22 mouse cellular contexts compared by ENCODE assay signal in genomic region chr3:24106391-24106790, GRCm38 (mm10).
DNase-seq lines count a peak whose midpoint lies in the region; ATAC-seq and TF ChIP-seq lines count a peak whose summit lies in the region.
"Had no signal": no experiment of that assay in that cellular context is flagged by ENCODE, and none has a peak within 500 bp of the region (broad histone marks: within the 10 kb centered on the region; RNA-seq: fewer than 3 reads in every experiment).

No protein-coding gene starts in this region.

- H3K4me3 ChIP-seq in liver, adult 2 months (ENCODE audit: insufficient read depth, low read depth, low read length) = no peak overlapping the region
- H3K4me3 ChIP-seq in liver, embryonic 11.5 days (ENCODE audit: low read depth, low read length) = no peak overlapping the region
- no peak overlapping the region for H3K4me3 ChIP-seq in midbrain, embryonic 11.5 days (ENCODE audit: low read depth, low read length)
- H3K4me3 ChIP-seq in midbrain, postnatal 0 days (ENCODE audit: low read depth, low read length) = no peak overlapping the region
- H3K4me3 ChIP-seq: embryonic facial prominence, embryonic 13.5 days; embryonic facial prominence, embryonic 15.5 days; erythroblast, embryonic 14.5 days; forebrain, embryonic 10.5 days; forebrain, embryonic 12.5 days had no signal

- peaks cover 6% of the 10 kb centered on the region for H3K4me1 ChIP-seq in liver, adult 2 months (ENCODE audit: control insufficient read depth, insufficient read depth, low read length)
- H3K4me1 ChIP-seq in liver, embryonic 11.5 days (replicated peaks; ENCODE audit: control insufficient read depth, insufficient read depth, low read length) = no peaks in the 10 kb centered on the region
- H3K4me1 ChIP-seq in midbrain, embryonic 11.5 days (ENCODE audit: control insufficient read depth, insufficient read depth, low read length) = no peaks in the 10 kb centered on the region
- H3K4me1 ChIP-seq in midbrain, postnatal 0 days (ENCODE audit: insufficient read depth, low read length) = no peaks in the 10 kb centered on the region
- H3K4me1 ChIP-seq: embryonic facial prominence, embryonic 13.5 days; embryonic facial prominence, embryonic 15.5 days; forebrain, embryonic 10.5 days; forebrain, embryonic 12.5 days had no signal

- no peak for TF ChIP-seq CTCF in liver, adult 2 months (IDR thresholded peaks at IDR 0.05; ENCODE audit: low read depth, low read length)
- TF ChIP-seq CTCF in midbrain, postnatal 0 days (IDR thresholded peaks at IDR 0.05) = no peak

- H3K4me2 ChIP-seq in liver, embryonic 11.5 days = no peak overlapping the region
- H3K4me2 ChIP-seq in midbrain, embryonic 11.5 days = no peak overlapping the region
- no peak overlapping the region for H3K4me2 ChIP-seq in midbrain, postnatal 0 days (ENCODE audit: low read depth, low read length, poor library complexity, severe bottlenecking)
- H3K4me2 ChIP-seq: embryonic facial prominence, embryonic 13.5 days; embryonic facial prominence, embryonic 15.5 days; forebrain, embryonic 12.5 days had no signal

- H3K27me3 ChIP-seq in liver, adult 2 months (ENCODE audit: control insufficient read depth, insufficient read depth, low read length) = no peaks in the 10 kb centered on the region
- H3K27me3 ChIP-seq in liver, embryonic 11.5 days (replicated peaks; ENCODE audit: control insufficient read depth, insufficient read depth, low read length) = no peaks in the 10 kb centered on the region
- H3K27me3 ChIP-seq in midbrain, embryonic 11.5 days (ENCODE audit: control insufficient read depth, insufficient read depth, low read length) = no peaks in the 10 kb centered on the region
- H3K27me3 ChIP-seq in midbrain, postnatal 0 days (ENCODE audit: insufficient read depth, low read length) = no peaks in the 10 kb centered on the region
- H3K27me3 ChIP-seq: embryonic facial prominence, embryonic 13.5 days; embryonic facial prominence, embryonic 15.5 days; forebrain, embryonic 12.5 days had no signal

- H3K27ac ChIP-seq in liver, adult 2 months (replicated peaks; ENCODE audit: insufficient read depth, low read depth, low read length) = no peak overlapping the region
- no peak overlapping the region for H3K27ac ChIP-seq in liver, embryonic 11.5 days (ENCODE audit: low read depth, low read length)
- no peak overlapping the region for H3K27ac ChIP-seq in midbrain, embryonic 11.5 days (ENCODE audit: low read depth, low read length)
- H3K27ac ChIP-seq in midbrain, postnatal 0 days (ENCODE audit: low read depth, low read length) = no peak overlapping the region
- H3K27ac ChIP-seq: embryonic facial prominence, embryonic 13.5 days; embryonic facial prominence, embryonic 15.5 days; forebrain, embryonic 10.5 days; forebrain, embryonic 12.5 days had no signal

- TF ChIP-seq POLR2A in liver, adult 2 months (IDR thresholded peaks at IDR 0.05; ENCODE audit: extremely low read depth, insufficient read depth, low read length) = no peak

- no peak for ATAC-seq in liver, embryonic 11.5 days (replicated peaks; ENCODE audit: low FRiP score)
- ATAC-seq in midbrain, embryonic 11.5 days (ENCODE audit: low FRiP score) = no peak
- ATAC-seq in midbrain, postnatal 0 days (ENCODE audit: low FRiP score) = no peak
- ATAC-seq: forebrain, embryonic 14.5 days; forebrain, embryonic 16.5 days had no signal

- no peaks in the 10 kb centered on the region for H3K79me2 ChIP-seq in liver, adult 2 months (ENCODE audit: control insufficient read depth, insufficient read depth, low read length)

- WGBS in liver, adult 2 months = 55% methylated on average over 1 of the region's 1 CpGs
- 80% methylated on average over 1 of the region's 1 CpGs for WGBS in liver, embryonic 11.5 days
- 91% methylated on average over 1 of the region's 1 CpGs for WGBS in midbrain, embryonic 11.5 days
- WGBS in midbrain, postnatal 0 days = 96% methylated on average over 1 of the region's 1 CpGs

- no peak overlapping the region for H3K9ac ChIP-seq in liver, adult 2 months (ENCODE audit: low read depth, low read length)
- H3K9ac ChIP-seq in liver, embryonic 11.5 days (ENCODE audit: low read depth, low read length) = no peak overlapping the region
- no peak overlapping the region for H3K9ac ChIP-seq in midbrain, embryonic 11.5 days (ENCODE audit: low read length)
- H3K9ac ChIP-seq in midbrain, postnatal 0 days (replicated peaks; ENCODE audit: low read length, poor library complexity, severe bottlenecking) = no peak overlapping the region
- H3K9ac ChIP-seq: embryonic facial prominence, embryonic 13.5 days; embryonic facial prominence, embryonic 15.5 days; forebrain, embryonic 12.5 days had no signal

- DNase-seq in liver, adult 2 months (ENCODE audit: extremely low read depth, low read depth, low spot score) = peak; percentile 77
- no peak for DNase-seq in liver, embryonic 11.5 days (ENCODE audit: low spot score)
- peak; percentile 59 for DNase-seq in midbrain, embryonic 11.5 days (ENCODE audit: low spot score, missing footprints)
- DNase-seq in midbrain, postnatal 0 days (ENCODE audit: low spot score) = no peak
- no peak for DNase-seq in thymus, adult 18-20 months
- DNase-seq: adrenal gland, adult 2 months; adrenal gland, postnatal 10 days; adrenal gland, postnatal 25 days; cerebellum, adult 11 months; cerebellum, adult 18-20 months; cerebellum, adult 8-10 months; cerebellum, adult 9-11 months; cerebellum, postnatal 14 days; cerebellum, postnatal 36 days; embryo, embryonic 11 days had no signal

- no peaks in the 10 kb centered on the region for H3K9me3 ChIP-seq in liver, embryonic 11.5 days (ENCODE audit: control insufficient read depth, low read length)
- no peaks in the 10 kb centered on the region for H3K9me3 ChIP-seq in midbrain, embryonic 11.5 days (ENCODE audit: control insufficient read depth, low read length)
- no peaks in the 10 kb centered on the region for H3K9me3 ChIP-seq in midbrain, postnatal 0 days (ENCODE audit: low read length)
- H3K9me3 ChIP-seq: embryonic facial prominence, embryonic 13.5 days; embryonic facial prominence, embryonic 15.5 days; forebrain, embryonic 10.5 days; forebrain, embryonic 12.5 days had no signal

- no peaks in the 10 kb centered on the region for H3K36me3 ChIP-seq in liver, adult 2 months (ENCODE audit: control insufficient read depth, insufficient read depth, low read length)
- H3K36me3 ChIP-seq in liver, embryonic 11.5 days (ENCODE audit: control insufficient read depth, insufficient read depth, low read length) = no peaks in the 10 kb centered on the region
- no peaks in the 10 kb centered on the region for H3K36me3 ChIP-seq in midbrain, embryonic 11.5 days (ENCODE audit: control insufficient read depth, insufficient read depth, low read length)
- H3K36me3 ChIP-seq in midbrain, postnatal 0 days (ENCODE audit: insufficient read depth, low read length) = no peaks in the 10 kb centered on the region
- H3K36me3 ChIP-seq: embryonic facial prominence, embryonic 13.5 days; embryonic facial prominence, embryonic 15.5 days; forebrain, embryonic 10.5 days; forebrain, embryonic 12.5 days had no signal

Comparison
In these comparisons a context has a peak if more than half of its experiments do, and no peak if none do; other contexts are left out.
1. DNase-seq: peak in liver, adult 2 months (single experiment) and midbrain, embryonic 11.5 days (single experiment); none in liver, embryonic 11.5 days (single experiment), midbrain, postnatal 0 days (single experiment) and thymus, adult 18-20 months (0 of 2).